Mouse (Mus musculus): ENCODE data around the gene Abhd16b. TPM values are rescaled to one million over a fixed set of nuclear protein-coding genes. Genes with fewer than 3 reads are reported as not detected.
A peak's percentile ranks its signal among the peaks of the same experiment; 100 is the strongest.

The Abhd16b gene
- 0.18 and 0.30 TPM in 2 replicates for polyA plus RNA-seq (2015; fragmentation: Nextera tagmentation; extraction: Ambion mirVana)

GRCm38 (mm10) chr2:181493156-181493927, at the start of gene Abhd16b:
Gene Abhd16b (plus strand): TSS chr2:181493206.
- Histone ChIP-seq H3K9me3 (no peaks in the 10 kb centered on the region), H3K9ac (no peak within 1 kb of the TSS), H3K4me3 (replicated peaks) (no peak within 1 kb of the TSS), H3K36me3 (no peaks in the 10 kb centered on the region), H3K27me3 (replicated peaks) (no peaks in the 10 kb centered on the region), H3K27ac (no peak within 1 kb of the TSS), H3K4me1 (replicated peaks) (peaks cover 6% of the 10 kb centered on the region), H3K4me2 (replicated peaks) (no peak within 1 kb of the TSS)
- WGBS, result 84% methylated on average over 31 of the region's 31 CpGs
- no peak for ATAC-seq

- H3K36me3 ChIP-seq, result no peaks in the 10 kb centered on the region
- H3K27me3 ChIP-seq (replicated peaks), result no peaks in the 10 kb centered on the region
- H3K9ac ChIP-seq, result no peak overlapping the region
- no peak for ATAC-seq
- peaks cover 3% of the 10 kb centered on the region; the same call in 1 of the 2 replicates for H3K4me1 ChIP-seq (replicated peaks)
- no peak overlapping the region for H3K27ac ChIP-seq
- no peak overlapping the region for H3K4me2 ChIP-seq (replicated peaks)
- 73% methylated on average over 4 of the region's 4 CpGs for WGBS
- no peaks in the 10 kb centered on the region for H3K9me3 ChIP-seq
- H3K4me3 ChIP-seq (replicated peaks), result no peak overlapping the region
Observed at GRCm38 (mm10) chr2:181452181-181452580, 40.8 kb upstream of the Abhd16b start.

GRCm38 (mm10) chr2:181453274-181453673, 39.7 kb upstream of the Abhd16b start:
- Histone ChIP-seq H3K4me3 (replicated peaks) (no peak overlapping the region), H3K27me3 (replicated peaks) (peaks cover 6% of the 10 kb centered on the region; the same call in 1 of the 2 replicates), H3K36me3 (no peaks in the 10 kb centered on the region), H3K9ac (no peak overlapping the region), H3K4me1 (replicated peaks) (peaks cover 5% of the 10 kb centered on the region), H3K4me2 (replicated peaks) (no peak overlapping the region), H3K9me3 (no peaks in the 10 kb centered on the region), H3K27ac (no peak overlapping the region)
- ATAC-seq, result no peak
- 48% methylated on average over 1 of the region's 1 CpGs for WGBS

GRCm38 (mm10) chr2:181455899-181456298, 37.1 kb upstream of the Abhd16b start:
- WGBS, result 66% methylated on average over 2 of the region's 2 CpGs
- no peak overlapping the region for H3K9ac ChIP-seq

GRCm38 (mm10) chr2:181457831-181458230, 35.2 kb upstream of the Abhd16b start:
- no peak overlapping the region for H3K27ac ChIP-seq
- no peak for ATAC-seq
- H3K9ac ChIP-seq, result no peak overlapping the region
- 5% methylated on average over 15 of the region's 15 CpGs for WGBS
- H3K4me1 ChIP-seq (replicated peaks), result peaks cover 21% of the 10 kb centered on the region
- H3K36me3 ChIP-seq, result no peaks in the 10 kb centered on the region
- no peaks in the 10 kb centered on the region for H3K9me3 ChIP-seq
- peak overlapping the region; percentile 99 for H3K4me2 ChIP-seq (replicated peaks)
- peaks cover 24% of the 10 kb centered on the region for H3K27me3 ChIP-seq (replicated peaks)
- peak overlapping the region; percentile 92 for H3K4me3 ChIP-seq (replicated peaks)

More at GRCm38 (mm10) chr2:181455899-181456298, 37.1 kb upstream of the Abhd16b start:
- Histone ChIP-seq H3K27ac (no peak overlapping the region), H3K4me2 (replicated peaks) (no peak overlapping the region), H3K4me3 (replicated peaks) (no peak overlapping the region), H3K27me3 (replicated peaks) (peaks cover 22% of the 10 kb centered on the region), H3K36me3 (no peaks in the 10 kb centered on the region), H3K9me3 (no peaks in the 10 kb centered on the region), H3K4me1 (replicated peaks) (peaks cover 21% of the 10 kb centered on the region)
- ATAC-seq, result no peak

GRCm38 (mm10) chr2:181458411-181459152, 34.4 kb upstream of the Abhd16b start:
- Histone ChIP-seq H3K4me1 (replicated peaks) (peaks cover 21% of the 10 kb centered on the region), H3K9ac (peak overlapping the region; percentile 73), H3K4me2 (replicated peaks) (peak overlapping the region; percentile 99), H3K4me3 (replicated peaks) (peak overlapping the region; percentile 92), H3K9me3 (no peaks in the 10 kb centered on the region), H3K27ac (peak overlapping the region; percentile 62; the same call in 1 of the 2 replicates), H3K36me3 (no peaks in the 10 kb centered on the region), H3K27me3 (replicated peaks) (peaks cover 24% of the 10 kb centered on the region)
- peak; percentile 8; the same call in 1 of the 2 replicates for ATAC-seq
- WGBS, result under 1% methylated on average over 60 of the region's 72 CpGs

GRCm38 (mm10) chr2:181459153-181459672, 33.8 kb upstream of the Abhd16b start, which contains the start of gene Zbtb46:
Gene Zbtb46 (minus strand): TSS chr2:181459426.
- Histone ChIP-seq H3K9me3 (no peaks in the 10 kb centered on the region), H3K27ac (peak within 1 kb of the TSS; percentile 72), H3K36me3 (no peaks in the 10 kb centered on the region), H3K4me1 (replicated peaks) (peaks cover 21% of the 10 kb centered on the region), H3K9ac (peak within 1 kb of the TSS; percentile 73), H3K27me3 (replicated peaks) (peaks cover 24% of the 10 kb centered on the region), H3K4me3 (replicated peaks) (peak within 1 kb of the TSS; percentile 92), H3K4me2 (replicated peaks) (peak within 1 kb of the TSS; percentile 99)
- WGBS, result under 1% methylated on average over 69 of the region's 83 CpGs
- ATAC-seq, result peak; percentile 95

- Histone ChIP-seq H3K27me3 (replicated peaks) (peaks cover 24% of the 10 kb centered on the region), H3K4me2 (replicated peaks) (peak overlapping the region; percentile 99), H3K36me3 (no peaks in the 10 kb centered on the region), H3K4me3 (replicated peaks) (peak overlapping the region; percentile 92), H3K27ac (peak overlapping the region; percentile 72), H3K4me1 (replicated peaks) (peaks cover 18% of the 10 kb centered on the region), H3K9me3 (no peaks in the 10 kb centered on the region), H3K9ac (peak overlapping the region; percentile 54)
- 1% methylated on average over 71 of the region's 71 CpGs for WGBS
- ATAC-seq, result peak; percentile 56
Observed at GRCm38 (mm10) chr2:181459673-181460621, 33.1 kb upstream of the Abhd16b start.

- Histone ChIP-seq H3K4me2 (replicated peaks) (no peak overlapping the region), H3K9ac (no peak overlapping the region), H3K27me3 (replicated peaks) (peaks cover 24% of the 10 kb centered on the region), H3K4me1 (replicated peaks) (peaks cover 18% of the 10 kb centered on the region), H3K36me3 (no peaks in the 10 kb centered on the region), H3K4me3 (replicated peaks) (no peak overlapping the region), H3K27ac (no peak overlapping the region), H3K9me3 (no peaks in the 10 kb centered on the region)
- WGBS, result 87% methylated on average over 1 of the region's 1 CpGs
- ATAC-seq, result no peak
Observed at GRCm38 (mm10) chr2:181461536-181462100, 31.4 kb upstream of the Abhd16b start.

GRCm38 (mm10) chr2:181462604-181463003, 30.4 kb upstream of the Abhd16b start:
- H3K27ac ChIP-seq, result no peak overlapping the region
- H3K9me3 ChIP-seq, result no peaks in the 10 kb centered on the region
- H3K9ac ChIP-seq, result no peak overlapping the region
- H3K4me2 ChIP-seq (replicated peaks), result no peak overlapping the region
- H3K4me1 ChIP-seq (replicated peaks), result peaks cover 18% of the 10 kb centered on the region
- peaks cover 24% of the 10 kb centered on the region for H3K27me3 ChIP-seq (replicated peaks)
- WGBS, result 90% methylated on average over 1 of the region's 1 CpGs
- no peak for ATAC-seq
- H3K36me3 ChIP-seq, result no peaks in the 10 kb centered on the region
- H3K4me3 ChIP-seq (replicated peaks), result no peak overlapping the region

- Histone ChIP-seq H3K4me3 (replicated peaks) (no peak overlapping the region), H3K9ac (no peak overlapping the region), H3K36me3 (no peaks in the 10 kb centered on the region), H3K27ac (no peak overlapping the region), H3K27me3 (replicated peaks) (peaks cover 19% of the 10 kb centered on the region), H3K9me3 (no peaks in the 10 kb centered on the region), H3K4me1 (replicated peaks) (peaks cover 17% of the 10 kb centered on the region), H3K4me2 (replicated peaks) (no peak overlapping the region)
- no peak for ATAC-seq
- 36% methylated on average over 7 of the region's 7 CpGs for WGBS
Observed at GRCm38 (mm10) chr2:181463008-181463738, 29.8 kb upstream of the Abhd16b start.
